Mouse (Mus musculus): ENCODE results near the gene Adprhl1. TPM values are rescaled to one million over a fixed set of nuclear protein-coding genes. Genes with fewer than 3 reads are reported as not detected.
A peak's percentile ranks its signal among the peaks of the same experiment; 100 is the strongest.

The Adprhl1 gene
- polyA plus RNA-seq, 2 experiments = not detected

DNA sequence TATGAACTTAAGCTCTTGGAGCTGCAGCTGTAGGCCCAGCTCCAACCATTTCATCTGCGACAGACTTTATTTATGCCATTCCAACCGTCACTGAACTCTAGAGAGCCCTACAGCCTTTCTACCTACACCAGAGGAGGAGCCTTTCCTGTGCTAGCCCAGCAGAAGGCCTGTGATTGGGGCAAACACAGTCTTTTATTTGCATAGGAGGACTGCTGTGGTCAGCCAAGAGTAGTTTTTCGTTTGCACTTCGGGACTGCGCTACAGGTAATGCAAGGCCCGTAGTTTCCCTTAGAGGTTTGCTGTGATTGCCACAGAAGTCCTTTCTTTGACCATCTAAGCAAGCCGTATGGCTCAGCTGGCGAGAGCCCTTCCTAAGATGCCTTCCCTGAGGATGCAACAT is 37.6 kb downstream of the Adprhl1 start:
- TF ChIP-seq EP300 (IDR thresholded peaks at IDR 0.05; ENCODE audit: low read depth) (no peak), CTCF (IDR thresholded peaks at IDR 0.05; ENCODE audit: low read depth) (no peak)
- no peak overlapping the region for H3K9ac ChIP-seq (replicated peaks)
- H3K4me3 ChIP-seq (ENCODE audit: insufficient read depth in 1 of 2, low read depth in 2 of 2, low read length in 2 of 2) = no peak overlapping the region
- no peaks in the 10 kb centered on the region for H3K36me3 ChIP-seq (replicated peaks; ENCODE audit: control insufficient read depth, insufficient read depth, low read depth)
- H3K27me3 ChIP-seq (ENCODE audit: control insufficient read depth, insufficient read depth, low read length) = no peaks in the 10 kb centered on the region
- 67% methylated on average over 8 of the region's 8 CpGs for WGBS (ENCODE audit: insufficient replicate concordance)
- ATAC-seq (ENCODE audit: insufficient read depth) (no peak), DNase-seq (ENCODE audit: low read depth in 3 of 3, low spot score in 3 of 3) (no peak)
- no peak overlapping the region for H3K4me2 ChIP-seq (ENCODE audit: low read depth)
- no peaks in the 10 kb centered on the region for H3K9me3 ChIP-seq (ENCODE audit: control insufficient read depth, low read length)
- peaks cover 3 to 16% of the 10 kb centered on the region in 2 experiments for H3K4me1 ChIP-seq (replicated peaks; ENCODE audit: control insufficient read depth in 2 of 2, insufficient read depth in 2 of 2, low read length in 1 of 2)
- no peak overlapping the region for H3K27ac ChIP-seq

DNA sequence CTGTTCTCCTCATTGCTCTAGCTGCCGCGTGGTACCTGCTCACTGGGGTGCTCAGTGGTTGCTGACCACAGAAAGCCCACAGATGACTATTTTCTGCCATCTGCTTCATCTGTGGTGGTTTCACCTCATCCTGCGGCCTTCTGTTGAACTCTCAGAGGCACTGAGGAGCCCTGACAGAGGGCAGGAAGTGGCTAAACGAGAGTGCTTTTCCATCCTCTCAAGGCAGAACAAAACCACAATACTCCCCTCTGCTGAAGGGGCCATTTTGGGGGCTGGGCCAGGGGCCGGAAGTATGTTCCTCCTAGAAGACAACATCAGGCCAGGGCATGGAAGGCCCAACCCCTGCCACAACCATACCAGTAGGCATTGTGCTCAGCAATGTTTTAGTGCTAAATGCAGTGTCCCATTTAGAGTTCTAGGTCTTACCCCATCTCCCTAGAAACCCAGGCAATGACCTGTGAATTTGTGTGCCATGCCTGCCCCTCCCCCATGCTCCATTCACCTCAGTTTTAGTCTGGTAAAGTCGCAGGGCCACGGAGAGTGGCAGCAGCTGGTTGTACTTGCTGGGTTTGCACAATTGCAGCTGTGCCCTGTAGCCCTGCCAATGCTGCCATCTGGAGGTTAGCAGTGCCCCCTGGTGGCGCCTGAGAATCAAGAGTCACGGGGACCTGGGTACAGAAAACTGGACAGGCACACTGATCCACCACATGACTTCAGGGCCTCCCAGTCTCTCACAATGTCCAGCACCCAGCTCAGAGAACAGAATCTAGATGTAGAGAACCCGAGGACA is 40.3 kb downstream of the Adprhl1 start:
- no peak overlapping the region for H3K27ac ChIP-seq

GRCm38 (mm10) chr8:13209770-13210169 is 44.2 kb downstream of the Adprhl1 start:
- H3K4me1 ChIP-seq (replicated peaks; ENCODE audit: control insufficient read depth in 2 of 2, insufficient read depth in 2 of 2, low read length in 1 of 2) = peaks cover 46 to 67% of the 10 kb centered on the region in 2 experiments
- no peak for TF ChIP-seq EP300 (IDR thresholded peaks at IDR 0.05; ENCODE audit: low read depth)
- no peak for TF ChIP-seq CTCF (IDR thresholded peaks at IDR 0.05; ENCODE audit: low read depth)
- ATAC-seq (ENCODE audit: insufficient read depth) = no peak
- 74% methylated on average over 1 of the region's 1 CpGs for WGBS (ENCODE audit: insufficient replicate concordance)
- DNase-seq (ENCODE audit: low read depth in 3 of 3, low spot score in 3 of 3) = no peak
- no peaks in the 10 kb centered on the region for H3K27me3 ChIP-seq (ENCODE audit: control insufficient read depth, insufficient read depth, low read length)
- no peaks in the 10 kb centered on the region for H3K36me3 ChIP-seq (replicated peaks; ENCODE audit: control insufficient read depth, insufficient read depth, low read depth)
- peak overlapping the region; percentile 2 for H3K27ac ChIP-seq
- H3K4me2 ChIP-seq (ENCODE audit: low read depth) = 0 out of 2 replicates have a peak overlapping the region, but pooled peaks have one; percentile 1
- H3K4me3 ChIP-seq (ENCODE audit: insufficient read depth in 1 of 2, low read depth in 2 of 2, low read length in 2 of 2) = no peak overlapping the region
- H3K9ac ChIP-seq (replicated peaks) = 0 out of 2 replicates have a peak overlapping the region, but pooled peaks have one; percentile 15
- no peaks in the 10 kb centered on the region for H3K9me3 ChIP-seq (ENCODE audit: control insufficient read depth, low read length)

More for the DNA sequence above, 40.3 kb downstream of the Adprhl1 start:
- peak; percentile 8; the same call in 1 of the 2 replicates for TF ChIP-seq EP300 (IDR thresholded peaks at IDR 0.05; ENCODE audit: low read depth)
- TF ChIP-seq CTCF (IDR thresholded peaks at IDR 0.05; ENCODE audit: low read depth) = peak; percentile 97
- Histone ChIP-seq H3K9me3 (ENCODE audit: control insufficient read depth, low read length) (no peaks in the 10 kb centered on the region), H3K9ac (replicated peaks) (no peak overlapping the region), H3K4me2 (ENCODE audit: low read depth) (peak overlapping the region; percentile 28; the same call in 1 of the 2 replicates), H3K4me1 (replicated peaks; ENCODE audit: control insufficient read depth in 2 of 2, insufficient read depth in 2 of 2, low read length in 1 of 2) (peaks cover 16 to 29% of the 10 kb centered on the region in 2 experiments), H3K4me3 (ENCODE audit: insufficient read depth in 1 of 2, low read depth in 2 of 2, low read length in 2 of 2) (no peak overlapping the region), H3K36me3 (replicated peaks; ENCODE audit: control insufficient read depth, insufficient read depth, low read depth) (no peaks in the 10 kb centered on the region), H3K27me3 (ENCODE audit: control insufficient read depth, insufficient read depth, low read length) (no peaks in the 10 kb centered on the region)
- ATAC-seq (ENCODE audit: insufficient read depth) (peak; percentile 70), DNase-seq (ENCODE audit: low read depth in 3 of 3, low spot score in 3 of 3) (peak; percentile 64 to 73 (median 68))
- WGBS (ENCODE audit: insufficient replicate concordance) = 4% methylated on average over 10 of the region's 10 CpGs

DNA sequence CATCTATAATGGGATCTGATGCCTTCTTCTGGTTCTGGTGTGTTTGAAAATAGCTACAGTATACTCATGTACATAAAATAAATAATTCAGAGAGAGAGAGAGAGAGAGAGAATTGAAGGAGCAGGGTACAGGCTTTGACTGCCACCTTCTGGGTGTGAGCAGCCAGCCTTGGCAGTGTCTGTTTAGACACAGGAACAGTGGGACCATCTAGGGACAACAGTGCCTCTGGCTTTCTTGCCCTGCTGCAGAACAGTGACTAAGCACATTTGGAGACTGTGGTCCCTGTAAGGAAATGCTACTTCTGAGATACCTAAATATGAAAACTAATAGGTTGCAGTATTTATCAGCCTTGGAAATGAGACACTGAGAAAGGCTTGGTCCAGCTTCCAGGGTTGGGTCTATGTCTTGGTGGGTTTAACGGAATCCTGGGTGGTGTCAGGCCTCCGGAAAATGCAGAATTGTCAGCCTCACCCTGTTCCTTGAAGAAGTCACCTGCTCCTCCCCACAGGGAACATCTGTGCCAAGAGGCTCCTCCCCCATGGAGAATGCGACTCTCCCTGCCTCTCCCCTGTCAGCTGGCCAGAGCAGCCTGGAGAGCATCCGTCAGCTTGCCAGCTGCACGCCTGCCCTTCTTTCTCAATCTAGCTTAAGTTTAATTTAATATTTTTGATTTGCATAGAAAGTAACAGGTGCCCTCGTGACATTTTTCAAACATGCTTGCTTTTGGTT is 45.2 kb downstream of the Adprhl1 start:
- no peaks in the 10 kb centered on the region for H3K36me3 ChIP-seq (replicated peaks; ENCODE audit: control insufficient read depth, insufficient read depth, low read depth)
- H3K9me3 ChIP-seq (ENCODE audit: control insufficient read depth, low read length) = no peaks in the 10 kb centered on the region
- ATAC-seq (ENCODE audit: insufficient read depth) (peak; percentile 74), DNase-seq (ENCODE audit: low read depth in 3 of 3, low spot score in 3 of 3) (peak in 1 of 3 experiments; percentile 72)
- no peaks in the 10 kb centered on the region for H3K27me3 ChIP-seq (ENCODE audit: control insufficient read depth, insufficient read depth, low read length)
- H3K27ac ChIP-seq = peak overlapping the region; percentile 49
- H3K9ac ChIP-seq (replicated peaks) = peak overlapping the region; percentile 14; the same call in 1 of the 2 replicates
- peak overlapping the region; percentile 21 for H3K4me2 ChIP-seq (ENCODE audit: low read depth)
- peaks cover 55 to 73% of the 10 kb centered on the region in 2 experiments for H3K4me1 ChIP-seq (replicated peaks; ENCODE audit: control insufficient read depth in 2 of 2, insufficient read depth in 2 of 2, low read length in 1 of 2)
- TF ChIP-seq EP300 (IDR thresholded peaks at IDR 0.05; ENCODE audit: low read depth) = no peak
- TF ChIP-seq CTCF (IDR thresholded peaks at IDR 0.05; ENCODE audit: low read depth) = peak; percentile 67
- H3K4me3 ChIP-seq (ENCODE audit: insufficient read depth in 1 of 2, low read depth in 2 of 2, low read length in 2 of 2) = no peak overlapping the region
- 24% methylated on average over 6 of the region's 6 CpGs for WGBS (ENCODE audit: insufficient replicate concordance)

DNA sequence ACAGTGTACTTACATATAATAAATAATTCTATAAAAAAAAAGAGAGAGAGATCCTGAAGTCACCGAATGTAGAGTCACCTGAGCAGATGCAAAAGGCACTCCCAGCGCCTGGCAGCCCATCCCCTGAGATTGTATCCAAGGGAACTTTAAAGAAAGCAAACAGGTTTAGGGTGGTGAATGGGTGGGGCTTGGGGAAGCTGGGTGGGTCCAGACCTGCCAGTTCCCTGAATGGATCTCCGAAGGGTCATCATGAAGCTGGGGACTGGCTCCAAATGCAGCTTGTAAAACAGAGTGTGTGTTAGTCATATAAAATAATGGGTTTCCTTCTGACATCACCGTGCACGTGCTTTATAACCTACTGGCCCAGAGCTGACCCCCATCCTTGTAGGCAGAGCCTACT is 47.7 kb downstream of the Adprhl1 start:
- Histone ChIP-seq H3K27ac (peak overlapping the region; percentile 67), H3K9me3 (ENCODE audit: control insufficient read depth, low read length) (no peaks in the 10 kb centered on the region), H3K9ac (replicated peaks) (no peak overlapping the region; the same call in 1 of the 2 replicates), H3K36me3 (replicated peaks; ENCODE audit: control insufficient read depth, insufficient read depth, low read depth) (no peaks in the 10 kb centered on the region; the same call in 1 of the 2 replicates), H3K4me2 (ENCODE audit: low read depth) (peak overlapping the region; percentile 19), H3K4me1 (replicated peaks; ENCODE audit: control insufficient read depth in 2 of 2, insufficient read depth in 2 of 2, low read length in 1 of 2) (peaks cover 64 to 78% of the 10 kb centered on the region in 2 experiments), H3K27me3 (ENCODE audit: control insufficient read depth, insufficient read depth, low read length) (no peaks in the 10 kb centered on the region), H3K4me3 (ENCODE audit: insufficient read depth in 1 of 2, low read depth in 2 of 2, low read length in 2 of 2) (no peak overlapping the region)
- DNase-seq (ENCODE audit: low read depth in 3 of 3, low spot score in 3 of 3) = peak in 1 of 3 experiments; percentile 70
- WGBS (ENCODE audit: insufficient replicate concordance) = 32% methylated on average over 5 of the region's 5 CpGs
- TF ChIP-seq CTCF (IDR thresholded peaks at IDR 0.05; ENCODE audit: low read depth) (no peak), EP300 (IDR thresholded peaks at IDR 0.05; ENCODE audit: low read depth) (no peak)
- ATAC-seq (ENCODE audit: insufficient read depth) = no peak

Data from liver, embryonic 14.5 days (tissue).